Mouse (Mus musculus): Measurements from ENCODE around the gene Slc45a3. TPM values are rescaled to one million over a fixed set of nuclear protein-coding genes. Genes with fewer than 3 reads are reported as not detected.

Gene Slc45a3
- polyA plus RNA-seq, 1 experiment = 0.74 TPM

- TF ChIP-seq REST (IDR thresholded peaks at IDR 0.05; ENCODE audit: insufficient read depth, insufficient read length) (no peak), E2F4 (IDR thresholded peaks at IDR 0.05; ENCODE audit: insufficient read depth) (no peak), POLR2AphosphoS2 (IDR thresholded peaks at IDR 0.05; ENCODE audit: insufficient read length, low read depth) (no peak), MAX (IDR thresholded peaks at IDR 0.05; ENCODE audit: low read depth) (no peak), TCF12 (IDR thresholded peaks at IDR 0.05; ENCODE audit: insufficient read depth, poor library complexity, severe bottlenecking) (no peak), MYOG (IDR thresholded peaks at IDR 0.05; ENCODE audit: control insufficient read depth in 1 of 3, insufficient read depth in 1 of 3, insufficient read length in 2 of 3, low read depth in 2 of 3) (no peak), MYOD1 (IDR thresholded peaks at IDR 0.05; ENCODE audit: control insufficient read depth in 1 of 3, insufficient read length in 2 of 3, low read depth in 2 of 3) (no peak), POLR2A (IDR thresholded peaks at IDR 0.05; ENCODE audit: insufficient read length, low read depth) (no peak), CEBPB (IDR thresholded peaks at IDR 0.05; ENCODE audit: insufficient read depth, poor library complexity, severe bottlenecking) (no peak), USF1 (IDR thresholded peaks at IDR 0.05; ENCODE audit: low read depth) (no peak), SRF (IDR thresholded peaks at IDR 0.05; ENCODE audit: control insufficient read depth, insufficient read length, low read depth) (no peak), TCF3 (IDR thresholded peaks at IDR 0.05; ENCODE audit: insufficient read length, low read depth) (no peak)
Observed at GRCm38 (mm10) chr1:131954242-131954865, 8.4 kb upstream of the Slc45a3 start.

GRCm38 (mm10) chr1:131955131-131955757, 7.5 kb upstream of the Slc45a3 start:
- no peak for TF ChIP-seq TCF12 (IDR thresholded peaks at IDR 0.05; ENCODE audit: insufficient read depth, poor library complexity, severe bottlenecking)
- TF ChIP-seq SRF (IDR thresholded peaks at IDR 0.05; ENCODE audit: control insufficient read depth, insufficient read length, low read depth) = no peak
- TF ChIP-seq POLR2A (IDR thresholded peaks at IDR 0.05; ENCODE audit: insufficient read length, low read depth) = no peak
- TF ChIP-seq USF1 (IDR thresholded peaks at IDR 0.05; ENCODE audit: low read depth) = no peak
- TF ChIP-seq E2F4 (IDR thresholded peaks at IDR 0.05; ENCODE audit: insufficient read depth) = no peak
- no peak for TF ChIP-seq MYOD1 (IDR thresholded peaks at IDR 0.05; ENCODE audit: control insufficient read depth in 1 of 3, insufficient read length in 2 of 3, low read depth in 2 of 3)
- TF ChIP-seq MYOG (IDR thresholded peaks at IDR 0.05; ENCODE audit: control insufficient read depth in 1 of 3, insufficient read depth in 1 of 3, insufficient read length in 2 of 3, low read depth in 2 of 3) = no peak
- no peak for TF ChIP-seq REST (IDR thresholded peaks at IDR 0.05; ENCODE audit: insufficient read depth, insufficient read length)
- no peak for TF ChIP-seq MAX (IDR thresholded peaks at IDR 0.05; ENCODE audit: low read depth)
- no peak for TF ChIP-seq POLR2AphosphoS2 (IDR thresholded peaks at IDR 0.05; ENCODE audit: insufficient read length, low read depth)
- TF ChIP-seq CEBPB (IDR thresholded peaks at IDR 0.05; ENCODE audit: insufficient read depth, poor library complexity, severe bottlenecking) = no peak
- TF ChIP-seq TCF3 (IDR thresholded peaks at IDR 0.05; ENCODE audit: insufficient read length, low read depth) = no peak
- no peak overlapping the region for H3K4me3 ChIP-seq
- peaks cover 29% of the 10 kb centered on the region for H3K27me3 ChIP-seq (ENCODE audit: control insufficient read depth, insufficient read depth, insufficient read length)
- no peak overlapping the region for H3ac ChIP-seq (ENCODE audit: control insufficient read depth, insufficient read length)
- no peaks in the 10 kb centered on the region for H3K36me3 ChIP-seq (ENCODE audit: control insufficient read depth, insufficient read depth)
- H3K79me2 ChIP-seq (ENCODE audit: control insufficient read depth, insufficient read depth) = no peaks in the 10 kb centered on the region
- no peak overlapping the region for H3K4me2 ChIP-seq (ENCODE audit: low read depth)

More at GRCm38 (mm10) chr1:131954242-131954865, 8.4 kb upstream of the Slc45a3 start:
- H3ac ChIP-seq (ENCODE audit: control insufficient read depth, insufficient read length) = no peak overlapping the region
- H3K27me3 ChIP-seq (ENCODE audit: control insufficient read depth, insufficient read depth, insufficient read length) = peaks cover 29% of the 10 kb centered on the region
- no peaks in the 10 kb centered on the region for H3K36me3 ChIP-seq (ENCODE audit: control insufficient read depth, insufficient read depth)
- H3K4me3 ChIP-seq = no peak overlapping the region
- H3K4me2 ChIP-seq (ENCODE audit: low read depth) = no peak overlapping the region
- no peaks in the 10 kb centered on the region for H3K79me2 ChIP-seq (ENCODE audit: control insufficient read depth, insufficient read depth)

- Histone ChIP-seq H3K4me3 (no peak overlapping the region), H3K36me3 (ENCODE audit: control insufficient read depth, insufficient read depth) (no peaks in the 10 kb centered on the region), H3K27me3 (ENCODE audit: control insufficient read depth, insufficient read depth, insufficient read length) (peaks cover 32% of the 10 kb centered on the region), H3ac (ENCODE audit: control insufficient read depth, insufficient read length) (no peak overlapping the region), H3K79me2 (ENCODE audit: control insufficient read depth, insufficient read depth) (no peaks in the 10 kb centered on the region), H3K4me2 (ENCODE audit: low read depth) (no peak overlapping the region)
- TF ChIP-seq TCF12 (IDR thresholded peaks at IDR 0.05; ENCODE audit: insufficient read depth, poor library complexity, severe bottlenecking) (no peak), USF1 (IDR thresholded peaks at IDR 0.05; ENCODE audit: low read depth) (no peak), POLR2AphosphoS2 (IDR thresholded peaks at IDR 0.05; ENCODE audit: insufficient read length, low read depth) (no peak), MYOD1 (IDR thresholded peaks at IDR 0.05; ENCODE audit: control insufficient read depth in 1 of 3, insufficient read length in 2 of 3, low read depth in 2 of 3) (no peak), CEBPB (IDR thresholded peaks at IDR 0.05; ENCODE audit: insufficient read depth, poor library complexity, severe bottlenecking) (no peak), POLR2A (IDR thresholded peaks at IDR 0.05; ENCODE audit: insufficient read length, low read depth) (no peak), SRF (IDR thresholded peaks at IDR 0.05; ENCODE audit: control insufficient read depth, insufficient read length, low read depth) (no peak)
Observed at GRCm38 (mm10) chr1:131957416-131957815, 5.4 kb upstream of the Slc45a3 start.

DNA sequence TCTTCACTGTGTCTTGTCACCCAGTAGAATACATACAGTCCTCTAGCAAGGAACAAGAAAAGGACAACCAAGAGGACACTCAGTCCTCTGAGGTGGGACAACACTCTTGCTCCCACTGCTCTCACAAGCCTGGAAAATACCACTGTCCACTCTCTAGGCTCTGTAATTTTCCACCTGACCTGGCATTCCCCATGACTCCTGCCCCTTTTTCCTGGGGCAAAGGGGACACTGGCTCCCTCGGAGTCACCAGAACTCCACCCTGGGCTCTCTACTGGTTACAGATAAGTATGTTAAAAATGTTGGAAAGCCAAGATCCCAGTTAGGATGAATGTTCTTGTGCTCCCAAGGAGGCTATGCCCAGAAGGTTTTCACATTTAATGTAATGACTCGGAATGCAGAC, 1.8 kb upstream of the Slc45a3 start:
- Histone ChIP-seq H3K4me2 (ENCODE audit: low read depth) (no peak overlapping the region), H3ac (ENCODE audit: control insufficient read depth, insufficient read length) (no peak overlapping the region), H3K27me3 (ENCODE audit: control insufficient read depth, insufficient read depth, insufficient read length) (peaks cover 45% of the 10 kb centered on the region), H3K79me2 (ENCODE audit: control insufficient read depth, insufficient read depth) (no peaks in the 10 kb centered on the region), H3K4me3 (no peak overlapping the region), H3K36me3 (ENCODE audit: control insufficient read depth, insufficient read depth) (no peaks in the 10 kb centered on the region)
- TF ChIP-seq USF1 (IDR thresholded peaks at IDR 0.05; ENCODE audit: low read depth) (no peak), REST (IDR thresholded peaks at IDR 0.05; ENCODE audit: insufficient read depth, insufficient read length) (no peak), E2F4 (IDR thresholded peaks at IDR 0.05; ENCODE audit: insufficient read depth) (no peak), MAX (IDR thresholded peaks at IDR 0.05; ENCODE audit: low read depth) (no peak), POLR2AphosphoS2 (IDR thresholded peaks at IDR 0.05; ENCODE audit: insufficient read length, low read depth) (no peak), TCF12 (IDR thresholded peaks at IDR 0.05; ENCODE audit: insufficient read depth, poor library complexity, severe bottlenecking) (no peak), MYOG (IDR thresholded peaks at IDR 0.05; ENCODE audit: control insufficient read depth in 1 of 3, insufficient read depth in 1 of 3, insufficient read length in 2 of 3, low read depth in 2 of 3) (no peak), SRF (IDR thresholded peaks at IDR 0.05; ENCODE audit: control insufficient read depth, insufficient read length, low read depth) (no peak), POLR2A (IDR thresholded peaks at IDR 0.05; ENCODE audit: insufficient read length, low read depth) (no peak), CEBPB (IDR thresholded peaks at IDR 0.05; ENCODE audit: insufficient read depth, poor library complexity, severe bottlenecking) (no peak), MYOD1 (IDR thresholded peaks at IDR 0.05; ENCODE audit: control insufficient read depth in 1 of 3, insufficient read length in 2 of 3, low read depth in 2 of 3) (no peak), TCF3 (IDR thresholded peaks at IDR 0.05; ENCODE audit: insufficient read length, low read depth) (no peak)
